Mouse (Mus musculus) adrenal gland, adult 8-10 months (tissue): ENCODE data around the gene Pink1. TPM values are rescaled to one million over a fixed set of nuclear protein-coding genes. Genes with fewer than 3 reads are reported as not detected.
A peak's percentile ranks its signal among the peaks of the same experiment; 100 is the strongest.

Experiments
- DNase-seq: peaks from one replicate; pipeline ENCODE4 v3.0.0; 2022
- total RNA-seq, 4 experiments: library from RNA; stranded (reverse); gene quantifications; 2 replicates each; pipeline ENCODE4 v1.2.4; 2022

The Pink1 gene
- total RNA-seq, 4 experiments from 2014 or later: 172 to 218 (median 206) TPM

GRCm38 (mm10) chr4:138311595-138311994, 14.5 kb downstream of the Pink1 start:
- DNase-seq: no peak

GRCm38 (mm10) chr4:138310311-138310910, 15.7 kb downstream of the Pink1 start:
- no peak for DNase-seq

GRCm38 (mm10) chr4:138307739-138308138, 18.4 kb downstream of the Pink1 start:
- DNase-seq: no peak

DNA sequence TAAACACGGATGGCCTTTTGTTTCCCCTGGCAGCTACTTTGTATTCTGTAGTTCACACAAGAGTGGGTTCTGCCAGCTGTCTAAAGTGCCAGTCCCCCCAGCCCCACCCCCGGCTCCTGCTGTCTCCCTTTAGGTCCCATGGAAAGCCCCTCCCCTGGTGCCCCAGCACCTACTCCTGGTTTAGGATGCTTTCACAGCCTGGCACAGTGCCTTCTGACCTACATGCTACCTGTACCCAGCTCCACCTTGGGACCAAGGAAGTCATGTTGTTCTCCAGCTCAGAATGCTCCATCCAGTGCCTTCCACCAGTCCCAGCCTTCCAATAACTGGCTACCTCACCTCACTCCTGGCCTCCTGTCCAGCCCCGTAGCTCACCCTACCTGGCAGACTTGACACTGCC, 19.1 kb downstream of the Pink1 start:
- no peak for DNase-seq

- peak; percentile 97 for DNase-seq
Observed at GRCm38 (mm10) chr4:138304340-138305104, 21.6 kb downstream of the Pink1 start, which contains the start of gene Ddost. Ddost (plus strand) TSS chr4:138304730.

- no peak for DNase-seq
Observed at GRCm38 (mm10) chr4:138303742-138304141, 22.4 kb downstream of the Pink1 start.

GRCm38 (mm10) chr4:138303011-138303410, 23.1 kb downstream of the Pink1 start:
- DNase-seq: no peak

DNA sequence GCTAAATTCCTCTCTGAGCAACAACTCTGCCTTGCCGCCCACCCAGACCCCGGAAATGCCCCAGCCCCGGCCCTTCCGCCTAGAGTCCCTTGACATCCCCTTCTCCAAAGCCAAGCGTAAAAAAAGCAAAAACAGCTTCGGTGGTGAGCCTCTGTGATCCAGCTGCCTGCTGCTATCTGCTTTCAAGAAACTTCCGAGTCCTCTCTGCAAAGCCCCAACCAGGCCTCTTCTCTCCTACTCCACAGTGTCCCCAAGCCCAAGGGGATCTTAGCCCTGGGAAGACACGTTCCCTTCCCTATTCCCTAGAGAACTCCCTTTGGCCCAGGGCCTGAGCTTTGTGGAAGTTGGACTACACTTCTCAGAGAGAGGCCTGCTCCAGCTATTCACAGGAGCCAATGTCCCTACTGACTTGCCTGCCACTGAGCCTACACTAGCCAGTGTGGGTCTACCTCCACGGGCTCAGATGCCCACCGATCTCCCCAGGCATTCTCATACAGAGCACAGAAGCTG, 24.8 kb downstream of the Pink1 start:
- no peak for DNase-seq

- no peak for DNase-seq
Observed at GRCm38 (mm10) chr4:138293949-138294550, 32.1 kb downstream of the Pink1 start.

DNA sequence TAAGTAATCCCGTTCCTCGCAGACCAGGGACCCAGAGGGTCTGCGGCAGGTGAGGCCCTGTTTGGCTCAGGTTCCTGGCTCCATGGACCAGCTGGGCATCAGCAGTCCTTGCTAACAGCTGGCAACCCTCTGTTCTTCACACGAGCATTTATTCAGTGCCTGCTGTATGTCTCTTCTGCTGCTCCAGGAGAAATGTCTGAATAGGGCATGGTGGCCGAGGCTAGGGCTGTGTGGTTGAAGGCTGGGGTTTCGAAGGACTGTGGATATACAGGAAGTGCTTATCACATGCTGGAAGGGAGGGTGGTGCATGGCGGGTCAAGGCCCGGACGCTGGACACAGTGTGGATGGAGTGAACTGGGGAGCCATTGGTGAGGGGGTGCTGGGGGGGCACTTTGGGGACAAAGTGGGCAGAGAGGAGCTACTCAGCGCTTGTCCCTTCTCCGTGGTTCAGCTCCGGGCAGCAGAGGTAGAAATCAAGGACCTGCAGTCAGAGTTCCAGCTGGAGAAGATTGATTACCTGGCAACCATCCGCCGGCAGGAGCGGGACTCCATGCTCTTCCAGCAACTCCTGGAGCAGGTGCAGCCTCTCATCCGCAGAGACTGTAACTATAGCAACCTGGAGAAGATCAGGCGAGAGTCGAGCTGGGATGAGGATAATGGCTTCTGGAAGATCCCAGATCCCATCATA, 32.7 kb downstream of the Pink1 start:
- DNase-seq: no peak

GRCm38 (mm10) chr4:138292028-138292427, 34.1 kb downstream of the Pink1 start:
- DNase-seq: no peak

GRCm38 (mm10) chr4:138288691-138289090, 37.4 kb downstream of the Pink1 start:
- DNase-seq: no peak

DNA sequence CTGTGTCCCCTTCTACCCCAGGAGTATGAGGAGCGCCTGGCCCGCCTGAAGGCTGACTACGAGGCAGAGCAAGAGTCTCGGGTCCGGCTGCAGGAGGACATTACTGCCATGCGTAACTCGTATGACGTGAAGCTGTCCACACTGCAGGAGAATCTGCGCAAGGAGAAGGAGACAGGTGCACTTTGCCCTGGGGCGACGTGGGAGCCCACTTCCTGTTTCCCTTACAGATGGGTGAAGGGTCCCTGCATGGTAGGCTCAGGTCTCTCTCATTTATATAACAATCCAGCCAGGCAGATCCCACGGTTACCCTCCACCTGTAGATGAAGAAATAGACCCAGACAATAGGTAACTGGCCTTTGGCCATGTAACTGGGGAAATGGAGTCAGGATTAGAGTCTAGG, 39.7 kb downstream of the Pink1 start:
- no peak for DNase-seq

GRCm38 (mm10) chr4:138282834-138283233, 43.3 kb downstream of the Pink1 start:
- DNase-seq: peak; percentile 67

DNA sequence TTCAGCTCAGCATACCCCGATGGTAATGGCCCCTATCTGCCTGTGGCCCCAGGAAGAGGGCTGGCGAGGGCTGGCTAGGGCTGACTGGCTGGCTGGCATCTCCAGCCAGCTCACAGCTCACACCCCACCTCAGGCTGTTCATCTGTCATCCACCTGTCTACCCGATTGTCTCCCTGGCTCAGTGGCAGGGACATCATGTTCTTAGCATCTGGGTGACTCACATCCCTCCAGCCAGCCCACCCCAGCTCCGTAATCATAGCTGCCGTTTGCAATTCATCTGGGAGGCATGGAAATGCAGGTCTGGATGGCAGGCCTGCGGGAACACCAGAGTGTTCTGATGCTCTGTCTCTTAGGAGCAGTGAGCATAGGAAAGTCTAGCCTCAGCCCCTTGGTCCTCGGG, 47.8 kb downstream of the Pink1 start:
- no peak for DNase-seq

GRCm38 (mm10) chr4:138272011-138272997, 53.8 kb downstream of the Pink1 start:
- DNase-seq: no peak

- no peak for DNase-seq
Observed at GRCm38 (mm10) chr4:138267869-138268268, 58.2 kb downstream of the Pink1 start.
